Mouse (Mus musculus): ENCODE measurements at regions not wholly inside any gene's neighbourhood (a gene's known extent, or its start where the extent isn't known, plus 50 kb on each side); places are given as distances from the start of the nearest gene placed in this dataset.

- DNase-seq: no peak
These were observed 1307.1 kb upstream of the Gm7489 start for GRCm38 (mm10) chr15:52577614-52578013.

DNA sequence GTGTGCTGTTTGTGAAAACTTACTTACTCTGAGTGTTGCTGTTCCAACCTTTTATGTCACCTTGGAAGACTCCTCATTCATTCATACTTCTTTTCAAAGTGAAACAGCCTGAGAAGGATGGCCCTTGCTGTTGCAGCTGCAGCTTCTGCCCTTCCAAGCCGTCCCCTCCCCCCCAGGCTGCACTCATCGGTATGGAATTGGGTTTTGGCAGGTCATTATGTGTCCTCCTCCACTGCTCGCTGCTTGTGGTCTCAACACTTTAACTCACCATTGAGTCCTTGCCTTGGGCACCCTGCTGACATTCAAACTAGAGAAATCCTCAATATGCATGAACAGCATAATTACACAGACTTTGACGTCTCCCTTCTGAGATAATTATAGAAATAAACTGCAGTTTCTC is 1295.3 kb upstream of the Gm7489 start:
- DNase-seq: no peak

- DNase-seq: no peak
These were observed 1285.2 kb upstream of the Gm7489 start for GRCm38 (mm10) chr15:52599511-52599910.

DNA sequence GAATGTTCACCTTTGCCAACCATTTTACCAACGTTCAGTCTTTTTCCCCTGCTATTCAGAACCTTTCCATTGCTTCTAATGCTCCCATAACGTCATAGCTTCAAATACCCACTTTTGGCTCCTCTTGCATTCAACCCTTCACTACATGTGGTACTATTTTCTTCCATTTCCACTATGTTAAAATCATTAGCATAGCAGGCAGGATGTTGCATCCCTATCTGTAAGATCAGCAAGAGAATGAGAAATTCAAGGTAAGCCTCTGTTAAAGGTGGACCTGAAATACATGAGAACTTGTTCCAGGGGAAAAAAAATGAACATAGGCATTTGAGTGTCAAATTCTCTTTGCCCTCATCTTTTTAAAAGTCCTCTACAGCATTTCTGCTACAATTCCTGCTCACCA is 1284.7 kb upstream of the Gm7489 start:
- DNase-seq: no peak

- DNase-seq: no peak
These were observed 1244.9 kb upstream of the Gm7489 start for GRCm38 (mm10) chr15:52639790-52640189.

DNA sequence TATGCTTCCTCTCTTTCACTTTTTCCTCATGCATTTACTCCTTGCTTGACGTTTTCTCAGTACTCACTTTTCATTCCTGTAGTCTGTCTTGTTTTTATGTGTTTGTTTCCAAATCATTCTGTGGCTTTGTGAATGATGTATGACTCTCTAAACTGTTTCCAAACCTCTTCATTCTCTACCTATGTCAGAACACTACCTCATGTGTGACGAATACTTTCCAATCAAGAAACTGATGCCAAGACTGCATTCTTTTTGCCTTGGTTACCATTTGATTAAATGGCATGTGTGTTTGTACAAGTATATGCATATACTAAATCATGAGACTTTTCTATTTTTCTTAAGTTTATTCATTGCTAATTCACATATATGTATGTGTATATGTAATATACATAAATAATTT is 1238.7 kb upstream of the Gm7489 start:
- DNase-seq: no peak

DNA sequence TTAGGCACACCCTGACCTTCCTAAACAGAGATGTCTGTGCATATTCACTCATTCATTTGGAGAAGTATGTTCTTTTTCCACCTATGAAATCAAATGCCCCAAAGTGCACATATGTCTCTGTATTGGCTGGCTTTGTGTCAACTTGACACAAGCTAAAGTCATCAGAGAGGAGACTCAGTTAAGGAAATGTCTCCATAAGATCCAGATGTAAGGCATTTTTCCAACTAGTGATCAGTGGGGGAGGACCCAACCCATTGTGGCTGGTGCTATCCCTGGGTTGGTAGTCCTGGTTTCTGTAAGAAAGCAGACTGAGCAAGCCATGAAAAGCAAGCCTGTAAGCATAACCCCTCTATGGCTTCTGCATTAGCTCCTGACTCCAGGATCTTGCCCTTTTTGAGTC is 1226.8 kb upstream of the Gm7489 start:
- no peak for DNase-seq
